Mouse (Mus musculus) monocyte, adult 2 months (primary cell): ENCODE data around the gene Gm17651.

ENCODE experiments used
- DNase-seq, 2 experiments: peaks; one replicate each; pipeline ENCODE4 v3.0.0; 2022; ENCODE audit warnings: low spot score in 2 of 2, low read depth in 1 of 2

The Gm17651 gene

DNA sequence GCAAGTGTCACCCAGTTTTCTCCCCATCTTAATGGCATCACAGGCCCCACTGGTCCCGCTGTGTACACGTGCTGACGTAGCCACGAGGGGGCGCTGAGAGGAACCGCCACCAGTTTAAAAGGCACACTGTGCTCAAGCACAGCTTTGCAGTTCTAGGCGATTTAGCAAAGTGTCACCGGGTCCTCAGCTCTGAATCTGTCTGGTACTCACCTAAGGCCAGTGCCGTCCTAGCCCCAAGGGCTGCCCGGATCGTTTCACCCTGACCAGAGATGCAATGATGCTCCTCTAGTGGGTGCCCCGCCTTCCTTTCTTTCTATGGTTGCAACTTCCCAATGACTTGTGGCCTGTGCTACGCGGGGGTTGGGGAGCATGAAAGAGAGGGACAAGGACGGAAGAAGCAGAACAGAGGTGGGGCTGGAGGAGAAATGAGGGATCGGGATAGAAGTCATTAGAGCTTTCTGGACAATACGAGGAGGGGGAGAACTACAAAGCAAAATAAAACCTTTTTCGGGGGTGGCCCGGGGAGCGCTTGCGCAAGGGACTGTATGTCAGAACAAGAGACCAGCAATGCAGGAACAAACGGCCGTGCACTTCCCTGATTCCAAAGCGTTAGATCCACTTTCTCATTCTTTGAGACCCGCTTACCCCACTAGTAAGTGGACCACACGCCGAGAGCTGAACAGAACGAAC lies 6.3 kb upstream of the Gm17651 start:
- DNase-seq = peak; percentile 48 to 75

DNA sequence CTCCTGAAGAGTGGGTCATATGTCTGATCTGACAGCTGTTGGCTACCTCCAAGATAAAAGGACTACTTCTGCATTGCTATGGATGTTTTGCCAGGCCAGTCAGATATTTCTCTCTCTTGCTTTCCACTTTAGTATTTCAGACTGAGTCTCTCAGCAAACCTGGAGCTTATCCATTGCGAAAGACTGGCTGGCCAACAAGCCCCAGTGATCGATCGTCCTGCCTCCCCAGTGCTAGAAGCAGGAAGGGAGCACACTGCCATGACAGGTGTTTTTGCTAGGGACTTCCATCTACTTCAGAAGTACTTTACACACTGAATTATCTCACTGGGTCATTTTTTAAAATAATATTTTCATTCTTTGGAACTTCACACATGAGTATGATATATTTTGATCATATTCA lies 3.9 kb upstream of the Gm17651 start:
- no peak for DNase-seq

DNA sequence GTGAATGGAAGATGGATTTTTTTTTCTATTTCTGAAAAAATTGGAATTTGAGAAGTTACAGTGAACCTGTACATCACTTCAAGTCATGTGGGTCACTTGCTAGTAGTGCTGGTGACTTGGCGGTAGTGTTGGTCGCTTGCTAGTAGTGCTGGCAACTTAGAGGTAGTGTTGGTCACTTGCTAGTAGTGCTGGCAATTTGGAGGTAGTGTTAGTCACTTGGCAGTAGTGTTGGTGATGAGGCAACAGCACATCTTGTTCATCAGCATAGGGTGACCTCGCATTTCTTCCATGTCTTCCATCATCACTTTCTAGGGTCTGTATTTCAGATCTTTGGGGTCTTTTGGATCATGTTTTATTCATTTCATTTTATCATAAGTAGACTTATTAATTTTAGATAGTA lies 1.6 kb upstream of the Gm17651 start:
- DNase-seq = no peak

DNA sequence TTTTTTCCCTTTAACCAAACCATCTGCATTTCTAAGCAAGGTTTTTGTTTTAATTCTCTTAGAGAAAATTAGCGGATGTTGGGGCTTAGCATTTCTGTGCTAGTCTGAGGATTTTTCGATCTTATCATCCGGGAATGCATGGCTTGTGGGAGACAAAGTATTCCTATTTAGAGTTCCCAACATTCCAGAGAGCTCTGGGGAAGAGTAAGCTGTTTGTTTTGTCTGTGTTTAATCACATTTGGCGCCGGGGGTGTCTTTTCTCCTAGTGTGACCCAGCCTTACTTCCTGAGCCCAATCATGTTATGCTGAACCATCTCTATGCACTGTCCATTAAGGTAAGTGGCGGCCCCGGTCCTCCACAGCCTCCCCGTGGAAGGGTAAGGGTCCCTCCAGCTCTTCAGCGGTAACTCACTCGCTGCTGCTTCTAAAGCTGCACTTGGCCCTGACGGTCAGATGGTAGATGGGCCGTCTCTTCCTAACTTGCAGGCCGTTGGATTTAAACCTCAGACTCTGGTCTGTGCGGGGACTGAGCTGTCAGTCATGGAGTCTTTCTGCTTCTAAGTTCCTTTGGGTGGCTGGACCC lies 7.3 kb downstream of the Gm17651 start:
- DNase-seq = no peak

DNA sequence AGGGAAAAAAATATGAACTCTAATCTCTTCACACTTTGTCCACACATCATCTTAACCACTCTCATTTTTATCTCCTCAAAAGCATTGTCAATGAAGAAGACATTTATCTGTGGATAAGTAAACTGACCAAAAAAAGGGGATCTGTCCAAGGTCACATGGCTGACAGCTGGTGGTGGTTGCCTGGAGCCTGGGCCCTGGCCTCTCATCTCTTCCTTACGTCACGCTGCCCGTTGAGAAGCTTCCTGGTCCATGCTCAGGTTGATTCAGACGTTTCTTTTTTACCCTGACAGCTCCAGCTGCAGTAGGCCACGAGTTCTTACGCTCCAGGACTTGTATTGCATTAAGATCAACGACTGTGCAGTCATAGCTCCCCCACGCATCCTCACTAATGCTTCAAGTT lies 8.3 kb downstream of the Gm17651 start:
- no peak for DNase-seq

DNA sequence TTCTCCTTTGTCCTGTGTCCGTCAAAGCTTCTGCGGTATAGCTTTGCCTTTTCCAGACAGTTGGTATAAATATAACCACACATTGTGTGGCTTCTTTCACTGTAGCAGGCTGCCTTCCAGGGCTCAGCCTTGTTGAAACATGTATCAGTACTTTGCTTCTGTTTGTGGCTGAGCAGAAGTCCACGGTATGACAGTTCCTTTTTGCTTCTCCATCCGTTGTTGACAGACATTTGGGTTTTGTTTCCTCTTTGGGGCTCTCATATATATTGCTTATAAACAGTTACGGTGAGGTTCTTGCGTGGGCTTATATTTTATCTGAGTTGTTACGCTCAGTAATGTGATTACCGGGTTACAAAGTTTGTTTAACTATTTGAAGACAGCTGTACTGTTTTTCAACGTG lies 9.0 kb downstream of the Gm17651 start:
- no peak for DNase-seq

DNA sequence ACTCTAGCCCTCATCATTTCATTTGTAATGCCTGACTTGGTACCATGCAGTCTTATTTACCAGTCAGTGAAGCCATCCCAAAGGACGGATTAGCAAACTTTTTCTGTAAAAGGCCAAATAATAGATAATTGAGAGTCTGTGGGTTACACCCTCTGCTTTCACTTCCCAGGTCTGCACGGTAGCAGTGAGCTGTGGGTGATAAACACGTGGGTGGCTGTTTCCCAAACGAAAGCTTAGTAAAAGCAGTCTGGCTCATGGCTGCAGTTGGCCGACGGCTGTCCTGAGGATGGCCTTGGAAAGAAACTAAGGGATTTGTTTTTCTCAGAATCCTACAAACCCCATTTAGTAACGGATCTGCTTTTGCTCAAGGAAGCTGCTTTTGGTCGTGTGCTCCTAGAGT lies 13.3 kb downstream of the Gm17651 start:
- peak; percentile 32 to 36 for DNase-seq

DNA sequence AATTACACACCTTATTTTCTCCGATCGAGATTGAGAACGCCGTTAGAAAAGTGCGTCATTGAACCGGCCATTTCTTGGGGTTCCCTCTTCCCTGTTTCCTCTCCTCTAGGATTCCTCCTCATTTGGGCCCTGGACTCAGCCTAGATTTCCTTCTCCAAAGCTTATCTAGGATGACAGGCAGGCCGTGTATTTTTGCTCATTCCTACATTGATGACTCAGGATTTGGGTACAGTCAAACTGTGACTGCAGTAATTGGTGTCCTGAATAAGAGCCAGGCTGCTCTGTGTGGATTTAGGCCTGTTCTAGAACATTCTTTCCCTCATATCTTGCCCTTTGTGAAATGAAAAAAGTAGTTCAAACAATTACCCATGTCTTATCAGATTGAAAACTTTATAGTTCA lies 14.7 kb downstream of the Gm17651 start:
- no peak for DNase-seq

DNA sequence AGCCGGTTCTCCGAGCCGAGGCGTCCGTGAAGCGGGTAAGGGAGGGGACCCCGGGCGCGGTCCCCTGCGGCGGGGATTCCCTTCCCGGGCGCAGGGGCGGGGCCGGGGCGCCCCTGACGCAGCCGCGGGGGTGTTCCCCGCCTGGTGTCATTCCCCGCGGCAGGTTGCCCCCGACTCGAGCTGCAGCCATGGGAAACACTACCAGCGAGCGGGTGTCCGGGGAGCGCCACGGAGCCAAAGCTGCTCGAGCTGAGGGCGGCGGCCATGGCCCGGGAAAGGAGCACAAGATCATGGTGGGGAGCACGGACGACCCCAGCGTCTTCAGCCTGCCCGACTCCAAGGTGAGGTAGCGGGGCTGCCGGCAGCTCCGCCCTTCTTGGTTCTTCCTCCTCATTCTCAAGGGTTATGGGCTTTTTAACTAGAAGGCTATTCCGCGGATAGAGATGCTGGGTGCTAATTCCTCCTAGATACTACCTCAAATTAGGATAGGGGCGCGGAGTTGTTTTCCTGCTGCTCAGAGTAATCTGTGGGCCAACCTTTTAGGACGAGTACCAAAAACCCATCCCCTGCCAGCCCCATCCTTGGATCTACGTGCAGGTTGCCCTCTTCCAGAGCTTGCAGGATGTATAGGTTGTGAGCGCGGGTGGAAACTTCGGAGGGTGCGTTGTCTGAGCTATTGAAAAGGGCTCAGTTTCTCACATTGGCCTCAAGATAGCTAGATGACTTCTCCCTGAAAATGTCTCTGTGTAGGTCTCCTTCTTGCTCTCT lies 15.9 kb downstream of the Gm17651 start:
- no peak for DNase-seq

DNA sequence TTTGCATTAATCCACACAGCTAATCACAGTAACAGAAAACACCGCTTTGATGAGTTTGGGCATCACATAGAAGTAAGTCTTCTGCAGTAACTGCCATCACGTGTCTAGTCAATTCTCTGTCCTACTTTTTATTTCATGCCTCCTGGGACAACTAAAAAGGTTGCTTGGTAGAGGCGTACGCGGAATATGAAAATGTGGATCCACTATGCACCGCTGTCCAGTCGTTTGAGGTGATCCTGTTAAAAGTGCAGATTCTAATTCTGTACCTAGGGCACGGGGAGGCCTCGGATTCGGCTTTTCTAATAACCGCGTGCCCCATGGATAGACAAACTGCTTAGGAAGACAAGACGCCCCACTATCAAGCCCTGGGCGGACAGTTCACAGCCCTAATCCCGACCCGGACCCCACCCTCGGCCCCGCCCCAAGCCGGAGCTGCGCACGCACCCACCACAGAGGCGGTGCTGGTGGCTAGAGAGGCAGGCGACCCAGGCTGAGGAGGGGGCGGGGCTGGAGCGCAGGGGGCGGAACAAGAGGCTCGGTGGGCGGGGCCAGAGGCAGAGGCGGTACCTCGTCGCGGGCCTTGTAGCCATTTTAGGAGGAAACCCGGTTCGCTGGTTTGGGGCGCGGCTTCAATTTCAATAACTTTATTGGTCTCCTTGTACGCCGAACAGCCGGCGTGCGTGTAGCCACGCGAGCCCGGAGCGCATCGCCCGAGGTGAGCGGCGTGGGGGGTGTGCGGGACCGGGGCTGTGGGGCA lies 16.7 kb downstream of the Gm17651 start, which contains the start of gene Prkab2:
TSS of gene Prkab2 (plus strand) at position 539 of the 757 bp plus-strand sequence.
- peak; percentile 94 to 96 for DNase-seq

DNA sequence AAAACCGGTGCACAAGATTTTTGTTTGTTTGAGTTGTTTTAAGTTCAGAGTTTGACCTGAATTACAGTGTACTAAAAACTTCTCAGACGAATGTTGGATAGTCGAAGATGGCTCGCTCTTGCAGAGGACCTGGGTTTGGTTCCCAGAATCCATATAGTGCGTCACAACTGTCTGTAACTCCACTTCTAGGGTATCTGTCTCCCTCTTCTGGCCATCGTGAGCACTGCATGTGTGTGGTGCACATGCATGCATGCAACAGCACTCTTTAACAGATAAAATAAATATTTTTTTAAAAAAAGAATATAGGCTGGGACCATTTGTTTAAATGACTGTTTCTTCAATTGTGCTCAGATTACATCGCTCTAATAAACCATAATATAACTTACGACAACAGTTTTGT lies 19.6 kb downstream of the Gm17651 start:
- DNase-seq = peak in 1 of 2 experiments; percentile 16

DNA sequence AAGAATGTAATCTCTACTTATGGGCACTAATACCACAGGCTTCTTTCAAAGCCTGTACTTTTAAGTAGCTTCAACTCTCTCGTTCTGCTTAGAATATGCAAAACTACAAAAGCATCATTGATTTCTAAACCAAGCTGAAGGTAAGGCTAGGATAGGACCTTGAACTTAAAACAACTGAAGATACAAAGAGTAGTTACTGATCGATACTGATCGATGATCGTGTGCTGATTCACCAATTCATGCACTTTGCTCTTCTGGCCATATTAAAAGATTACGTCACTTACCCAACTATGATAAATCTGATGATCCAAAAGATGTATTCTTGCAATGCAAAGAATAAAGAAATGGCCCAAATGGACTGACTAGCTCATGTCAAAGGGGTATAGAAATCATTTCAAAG lies 20.7 kb downstream of the Gm17651 start:
- no peak for DNase-seq

DNA sequence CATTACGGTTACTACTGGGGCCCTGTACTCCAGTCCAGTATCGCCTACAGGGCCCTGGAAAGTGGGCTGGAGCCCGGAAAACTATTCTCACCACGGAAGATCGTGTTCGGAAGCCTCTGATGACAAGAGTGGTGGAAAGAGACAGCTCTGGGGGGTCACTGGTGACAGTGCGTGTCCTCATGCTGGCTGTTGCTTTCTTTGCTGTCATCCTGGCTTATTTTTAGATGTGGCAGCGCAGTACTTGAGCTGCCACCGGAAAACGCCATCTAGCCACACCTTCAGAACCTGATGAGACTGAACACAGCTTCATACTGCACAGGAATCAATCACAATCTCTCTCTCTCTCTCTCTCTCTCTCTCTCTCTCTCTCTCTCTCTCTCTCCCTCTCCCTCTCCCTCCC lies 22.9 kb downstream of the Gm17651 start:
- DNase-seq = no peak

DNA sequence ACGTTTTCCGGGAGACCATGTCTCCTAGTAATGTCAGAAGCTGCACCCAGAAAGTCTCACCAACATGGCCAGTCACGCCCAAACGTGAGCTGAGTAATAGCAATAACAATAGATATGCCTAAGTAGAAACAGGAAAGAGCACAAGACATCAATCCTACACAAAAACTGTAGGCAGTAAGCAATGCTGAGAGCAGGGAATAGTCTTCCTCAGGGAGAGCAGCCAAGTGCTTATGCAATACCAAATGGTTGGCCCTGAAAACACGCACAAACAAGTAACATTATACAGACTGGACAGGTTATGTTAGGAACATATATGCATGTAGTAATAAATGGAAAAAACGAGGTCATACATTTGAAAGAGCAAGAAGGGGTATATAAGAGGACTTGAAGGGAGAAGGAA lies 25.0 kb downstream of the Gm17651 start:
- DNase-seq = no peak

DNA sequence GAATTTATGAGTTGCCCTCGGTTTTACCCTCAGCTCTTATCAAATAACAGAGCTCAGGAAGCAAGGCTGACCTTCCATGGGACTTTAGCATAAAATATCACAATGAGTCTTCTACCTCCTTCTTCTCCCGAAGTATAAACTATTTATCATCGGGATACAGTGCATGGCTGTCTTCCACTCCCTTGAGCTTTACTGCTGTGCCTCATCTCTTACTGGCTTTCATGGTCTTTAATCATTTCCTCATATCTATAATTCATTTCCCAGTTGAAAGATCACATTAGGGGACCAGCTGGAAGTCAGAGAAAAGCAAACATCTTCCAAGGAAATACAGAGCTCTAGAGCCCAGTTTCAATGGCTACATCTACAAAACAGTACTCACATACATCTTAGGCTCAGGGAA lies 25.5 kb downstream of the Gm17651 start:
- no peak for DNase-seq

DNA sequence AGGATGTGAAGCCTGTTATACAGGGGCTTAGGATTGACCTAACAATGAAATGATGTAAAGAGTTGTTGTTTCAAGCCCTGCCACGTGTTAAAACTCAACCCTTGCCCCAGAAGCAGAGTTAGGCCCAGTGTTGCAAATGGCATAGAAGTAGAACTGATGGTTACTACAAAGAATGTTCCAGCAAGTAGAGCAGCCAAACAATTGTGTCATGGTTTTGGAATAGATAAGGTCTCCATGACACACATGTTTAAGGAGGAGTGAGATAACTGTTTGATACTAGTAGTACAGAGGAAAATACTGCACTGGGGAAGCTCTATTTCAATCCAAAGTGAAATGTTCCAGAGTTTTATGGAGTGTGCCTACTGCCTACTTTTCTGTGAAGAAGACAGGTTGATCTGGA lies 26.0 kb downstream of the Gm17651 start:
- no peak for DNase-seq

DNA sequence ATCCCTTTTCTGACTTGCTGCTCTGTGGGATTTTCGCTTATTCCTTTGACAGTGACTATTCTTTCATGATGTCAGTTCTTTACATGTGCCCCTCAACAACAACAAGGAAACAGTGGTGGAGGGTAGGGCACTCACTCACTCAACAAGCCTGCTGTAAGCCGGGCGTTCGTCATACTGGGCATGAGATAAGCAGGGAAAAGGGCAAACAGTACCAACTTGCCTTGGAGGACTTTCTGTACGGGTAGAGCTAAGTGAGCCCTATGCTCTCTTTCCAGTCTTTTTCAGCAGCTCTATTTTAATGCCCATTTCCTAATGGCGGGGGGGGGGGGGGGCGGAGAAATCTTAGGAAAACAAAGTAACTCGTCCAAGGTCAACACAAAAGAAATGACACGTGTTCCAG lies 32.5 kb downstream of the Gm17651 start:
- DNase-seq = no peak

DNA sequence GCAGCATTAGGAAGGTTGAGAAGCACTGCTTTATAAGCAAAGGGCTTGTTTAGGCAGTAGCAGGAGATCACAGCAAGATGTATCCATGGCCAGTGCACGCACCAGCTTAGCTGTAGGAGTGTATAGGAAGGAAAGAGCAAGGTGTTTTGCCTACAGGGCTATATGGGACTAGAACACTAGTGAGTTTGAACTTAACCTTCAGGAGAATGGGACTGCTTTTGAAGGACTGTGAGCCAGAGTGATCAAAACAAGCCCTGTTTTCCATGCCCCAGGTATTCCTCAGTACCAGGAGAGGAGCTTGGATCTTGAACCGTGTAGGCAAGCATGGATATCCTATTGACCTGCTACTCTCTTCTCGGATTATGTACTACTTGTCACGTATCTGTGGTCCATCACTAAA lies 33.1 kb downstream of the Gm17651 start:
- no peak for DNase-seq

DNA sequence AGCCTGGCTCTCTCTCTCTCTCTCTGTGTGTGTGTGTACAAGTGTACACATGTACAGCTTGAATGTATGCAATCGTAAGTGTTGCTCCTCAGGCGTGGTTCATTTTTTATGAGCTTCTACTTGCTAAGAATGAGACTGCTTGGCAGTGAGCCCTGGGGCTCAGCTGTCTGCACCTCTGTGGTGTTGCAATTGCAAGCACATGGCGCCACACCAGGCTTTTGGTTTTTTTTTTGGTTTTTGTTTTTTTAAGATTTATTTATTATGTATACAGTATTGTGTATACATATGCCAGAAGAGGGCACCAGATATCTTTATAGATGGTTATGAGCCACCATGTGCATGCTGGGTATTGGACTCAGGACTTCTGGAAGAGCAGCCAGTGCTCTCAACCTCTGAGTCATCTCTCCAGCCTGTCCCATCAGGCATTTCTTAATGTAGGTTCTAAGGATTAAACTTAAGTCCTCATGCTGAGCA lies 40.2 kb downstream of the Gm17651 start:
- no peak for DNase-seq

DNA sequence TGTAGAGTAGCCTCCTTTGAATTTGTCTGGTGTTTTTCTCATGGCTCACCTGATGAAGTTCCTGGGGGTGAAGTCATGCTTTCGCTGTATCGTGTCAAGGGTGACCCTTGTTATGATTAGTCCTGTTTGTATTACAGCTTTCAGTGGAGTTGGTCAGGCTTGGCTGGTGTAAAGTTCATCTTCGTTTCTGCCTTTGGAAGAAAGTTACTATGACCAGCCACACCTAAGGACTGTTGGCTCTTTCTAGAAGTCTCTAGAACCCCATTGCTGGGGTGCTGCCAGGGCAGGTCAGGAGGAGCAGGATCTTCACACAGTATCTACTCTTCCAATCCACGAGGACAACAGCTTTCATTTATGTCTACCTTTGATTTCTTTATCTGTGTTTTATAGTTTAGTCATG lies 41.0 kb downstream of the Gm17651 start:
- no peak for DNase-seq

DNA sequence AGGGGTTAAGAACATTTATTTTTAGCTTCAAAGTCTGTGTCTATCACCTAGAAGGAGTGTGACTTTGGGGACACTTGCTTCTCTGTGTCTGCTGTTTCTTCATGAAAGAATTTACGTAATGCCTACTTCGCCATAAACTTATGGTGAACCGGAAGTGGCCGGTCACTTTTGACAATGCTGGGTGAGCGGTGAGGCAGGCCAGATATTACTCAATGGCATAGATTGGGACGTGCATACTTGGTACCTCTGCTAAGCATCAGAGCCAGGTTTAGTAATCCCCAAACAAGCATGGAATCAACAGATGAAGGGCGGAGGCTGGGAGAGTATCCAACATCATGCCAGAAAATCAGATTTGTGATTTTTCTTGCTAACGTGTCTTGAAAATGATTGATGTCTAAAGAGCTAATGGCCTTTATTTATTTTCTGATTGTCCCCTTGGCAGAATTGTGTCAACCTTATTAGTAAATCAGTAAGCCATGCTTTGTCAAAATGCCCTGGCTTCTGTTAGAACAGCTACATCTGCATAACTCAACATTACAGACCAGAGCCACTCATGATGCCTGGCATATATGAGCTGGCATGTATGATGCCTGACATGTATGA lies 43.1 kb downstream of the Gm17651 start:
- DNase-seq = no peak
